Mouse (Mus musculus) liver, embryonic 15.5 days (tissue): ENCODE results near the gene Dpagt1. TPM values are rescaled to one million over a fixed set of nuclear protein-coding genes. Genes with fewer than 3 reads are reported as not detected.
"Not testable (repeated sequence)": the region's sequence is repeated elsewhere in the genome, so short reads cannot be mapped to it uniquely, and the experiment has no call there.

Source experiments
- ATAC-seq: fragments of 200-750 bp; cut with Nextera tagmentation; 2 replicates; pipeline ENCODE4 v1.8.0; 2017; ENCODE audit warnings: moderate number of reproducible peaks, mild to moderate bottlenecking, moderate library complexity; ENCODE audit not compliant: insufficient read depth
- H3K27ac ChIP-seq: fragments of 300-500 bp; sonication (generic); replicated peaks from 2 replicates; pipeline ENCODE4 v1.5.1; 2015; ENCODE audit warnings: mild to moderate bottlenecking, inconsistent platforms
- H3K27me3 ChIP-seq: fragments of 300-500 bp; sonication (generic); 2 replicates; pipeline ENCODE4 v1.6.1; 2015; ENCODE audit warnings: mild to moderate bottlenecking, inconsistent platforms
- H3K36me3 ChIP-seq: fragments of 300-500 bp; sonication (generic); replicated peaks from 2 replicates; pipeline ENCODE4 v1.6.1; 2015; ENCODE audit warnings: moderate library complexity, mild to moderate bottlenecking, inconsistent platforms
- H3K4me1 ChIP-seq: fragments of 300-500 bp; sonication (generic); replicated peaks from 2 replicates; pipeline ENCODE4 v1.6.1; 2015; ENCODE audit warnings: inconsistent platforms
- H3K4me2 ChIP-seq: fragments of 300-500 bp; sonication (generic); 2 replicates; pipeline ENCODE4 v1.6.1; 2015; ENCODE audit warnings: moderate library complexity, mild to moderate bottlenecking, inconsistent platforms
- H3K4me3 ChIP-seq: fragments of 300-500 bp; sonication (generic); replicated peaks from 2 replicates; pipeline ENCODE4 v1.5.1; 2015; ENCODE audit warnings: mild to moderate bottlenecking, inconsistent platforms
- H3K9ac ChIP-seq: fragments of 300-500 bp; sonication (generic); 2 replicates; pipeline ENCODE4 v1.6.1; 2015; ENCODE audit warnings: moderate library complexity, mild to moderate bottlenecking, inconsistent platforms
- H3K9me3 ChIP-seq: fragments of 300-500 bp; sonication (generic); replicated peaks from 2 replicates; pipeline ENCODE4 v1.6.1; 2016; ENCODE audit warnings: inconsistent platforms
- WGBS: fragments of 180-500 bp; shearing (Covaris S2); methylation state at CpG from one replicate; pipeline ENCODE4 v1.1.7; 2015; ENCODE audit warnings: mixed read lengths; ENCODE audit not compliant: insufficient replicate concordance; 5-methylcytosine and 5-hydroxymethylcytosine counted together
- polyA plus RNA-seq: library from polyadenylated mRNA; unstranded; fragments of >200 nt; fragmentation: Nextera tagmentation; extraction: Ambion mirVana; gene quantifications from 2 replicates; pipeline ENCODE4 v1.2.1, GENCODE M21; 2015

Gene Dpagt1
- polyA plus RNA-seq, 1 experiment from 2014 or later, result 18.4 TPM

GRCm38 (mm10) chr9:44332918-44333638 is 7.3 kb downstream of the Dpagt1 start:
- peaks cover 32% of the 10 kb centered on the region for H3K4me1 ChIP-seq
- 92% methylated on average over 13 of the region's 13 CpGs for WGBS
- H3K9ac ChIP-seq, result peak overlapping the region; percentile 16
- H3K4me3 ChIP-seq, result peak overlapping the region; percentile 48
- H3K27ac ChIP-seq, result peak overlapping the region; percentile 83
- ATAC-seq, result no peak
- peaks cover 79% of the 10 kb centered on the region for H3K36me3 ChIP-seq
- H3K9me3 ChIP-seq, result no peaks in the 10 kb centered on the region
- no peaks in the 10 kb centered on the region for H3K27me3 ChIP-seq
- H3K4me2 ChIP-seq, result peak overlapping the region; percentile 60

- H3K36me3 ChIP-seq, result peaks cover 81% of the 10 kb centered on the region
- peak within 1 kb of the TSS; percentile 96 for H3K9ac ChIP-seq
- peak within 1 kb of the TSS; percentile 100 for H3K27ac ChIP-seq
- WGBS, result under 1% methylated on average over 91 of the region's 91 CpGs
- peak; percentile 85 for ATAC-seq
- peak within 1 kb of the TSS; percentile 82 for H3K4me2 ChIP-seq
- peaks cover 40% of the 10 kb centered on the region for H3K4me1 ChIP-seq
- peak within 1 kb of the TSS; percentile 81 for H3K4me3 ChIP-seq
- no peaks in the 10 kb centered on the region for H3K27me3 ChIP-seq
- no peaks in the 10 kb centered on the region for H3K9me3 ChIP-seq
Observed at GRCm38 (mm10) chr9:44334396-44335330, 8.8 kb downstream of the Dpagt1 start, which contains the start of gene H2afx. H2afx (plus strand) TSS chr9:44334694.

GRCm38 (mm10) chr9:44335331-44336092 is 9.7 kb downstream of the Dpagt1 start:
- under 1% methylated on average over 50 of the region's 50 CpGs for WGBS
- H3K27ac ChIP-seq, result peak overlapping the region; percentile 100
- peak overlapping the region; percentile 96 for H3K9ac ChIP-seq
- H3K4me3 ChIP-seq, result peak overlapping the region; percentile 81
- H3K9me3 ChIP-seq, result no peaks in the 10 kb centered on the region
- peaks cover 81% of the 10 kb centered on the region for H3K36me3 ChIP-seq
- H3K4me1 ChIP-seq, result peaks cover 44% of the 10 kb centered on the region
- H3K4me2 ChIP-seq, result peak overlapping the region; percentile 82
- peak; percentile 9; the same call in 1 of the 2 replicates for ATAC-seq
- no peaks in the 10 kb centered on the region for H3K27me3 ChIP-seq

GRCm38 (mm10) chr9:44336093-44336406 is 10.2 kb downstream of the Dpagt1 start:
- no peak for ATAC-seq
- Histone ChIP-seq H3K4me1 (peaks cover 44% of the 10 kb centered on the region), H3K9ac (peak overlapping the region; percentile 96), H3K27ac (peak overlapping the region; percentile 100), H3K4me3 (peak overlapping the region; percentile 81), H3K4me2 (peak overlapping the region; percentile 82), H3K9me3 (no peaks in the 10 kb centered on the region), H3K27me3 (no peaks in the 10 kb centered on the region), H3K36me3 (peaks cover 81% of the 10 kb centered on the region)
- WGBS, result 0% methylated on average over 5 of the region's 5 CpGs

GRCm38 (mm10) chr9:44336513-44336912 is 10.7 kb downstream of the Dpagt1 start:
- Histone ChIP-seq H3K4me3 (peak overlapping the region; percentile 81), H3K9ac (peak overlapping the region; percentile 96), H3K36me3 (peaks cover 81% of the 10 kb centered on the region), H3K27ac (peak overlapping the region; percentile 100), H3K4me2 (peak overlapping the region; percentile 82), H3K4me1 (peaks cover 44% of the 10 kb centered on the region)
- not testable (repeated sequence) for H3K27me3 ChIP-seq, H3K9me3 ChIP-seq, ATAC-seq
- WGBS, result 34% methylated on average over 4 of the region's 4 CpGs

- peaks cover 81% of the 10 kb centered on the region for H3K36me3 ChIP-seq
- H3K4me3 ChIP-seq, result peak overlapping the region; percentile 81
- WGBS, result 49% methylated on average over 3 of the region's 3 CpGs
- no peak for ATAC-seq
- peak overlapping the region; percentile 82 for H3K4me2 ChIP-seq
- H3K27ac ChIP-seq, result peak overlapping the region; percentile 100
- no peaks in the 10 kb centered on the region for H3K27me3 ChIP-seq
- H3K9me3 ChIP-seq, result no peaks in the 10 kb centered on the region
- peaks cover 44% of the 10 kb centered on the region for H3K4me1 ChIP-seq
- peak overlapping the region; percentile 96 for H3K9ac ChIP-seq
Observed at GRCm38 (mm10) chr9:44336964-44337363, 11.1 kb downstream of the Dpagt1 start.

GRCm38 (mm10) chr9:44337436-44338169 is 11.8 kb downstream of the Dpagt1 start:
- peak overlapping the region; percentile 81 for H3K4me3 ChIP-seq
- H3K9ac ChIP-seq, result peak overlapping the region; percentile 96
- H3K36me3 ChIP-seq, result peaks cover 76% of the 10 kb centered on the region
- WGBS, result 75% methylated on average over 9 of the region's 9 CpGs
- ATAC-seq, result no peak
- no peaks in the 10 kb centered on the region for H3K9me3 ChIP-seq
- H3K4me2 ChIP-seq, result peak overlapping the region; percentile 82
- peak overlapping the region; percentile 100 for H3K27ac ChIP-seq
- no peaks in the 10 kb centered on the region for H3K27me3 ChIP-seq
- peaks cover 48% of the 10 kb centered on the region for H3K4me1 ChIP-seq

GRCm38 (mm10) chr9:44338574-44338973 is 12.8 kb downstream of the Dpagt1 start:
- H3K4me3 ChIP-seq, result peak overlapping the region; percentile 81
- peak overlapping the region; percentile 96 for H3K9ac ChIP-seq
- 70% methylated on average over 5 of the region's 5 CpGs for WGBS
- H3K9me3 ChIP-seq, result no peaks in the 10 kb centered on the region
- peak overlapping the region; percentile 100 for H3K27ac ChIP-seq
- no peaks in the 10 kb centered on the region for H3K27me3 ChIP-seq
- peak overlapping the region; percentile 82 for H3K4me2 ChIP-seq
- peaks cover 45% of the 10 kb centered on the region for H3K4me1 ChIP-seq
- no peak for ATAC-seq
- H3K36me3 ChIP-seq, result peaks cover 66% of the 10 kb centered on the region

GRCm38 (mm10) chr9:44341487-44341886 is 15.7 kb downstream of the Dpagt1 start:
- H3K36me3 ChIP-seq, result peaks cover 62% of the 10 kb centered on the region
- peak overlapping the region; percentile 96 for H3K9ac ChIP-seq
- peaks cover 57% of the 10 kb centered on the region for H3K4me1 ChIP-seq
- H3K9me3 ChIP-seq, result no peaks in the 10 kb centered on the region
- WGBS, result 53% methylated on average over 5 of the region's 5 CpGs
- no peak for ATAC-seq
- H3K4me3 ChIP-seq, result peak overlapping the region; percentile 81
- H3K27me3 ChIP-seq, result no peaks in the 10 kb centered on the region
- H3K4me2 ChIP-seq, result peak overlapping the region; percentile 82
- H3K27ac ChIP-seq, result peak overlapping the region; percentile 100

GRCm38 (mm10) chr9:44342173-44342572 is 16.4 kb downstream of the Dpagt1 start:
- Histone ChIP-seq H3K27me3 (no peaks in the 10 kb centered on the region), H3K4me1 (peaks cover 51% of the 10 kb centered on the region), H3K36me3 (peaks cover 62% of the 10 kb centered on the region), H3K4me2 (peak overlapping the region; percentile 82), H3K27ac (peak overlapping the region; percentile 100), H3K9ac (peak overlapping the region; percentile 96), H3K4me3 (peak overlapping the region; percentile 81), H3K9me3 (no peaks in the 10 kb centered on the region)
- ATAC-seq, result peak; percentile 78
- 17% methylated on average over 3 of the region's 3 CpGs for WGBS
